Mouse (Mus musculus): ENCODE measurements at regions not wholly inside any gene's neighbourhood (a gene's known extent, or its start where the extent isn't known, plus 50 kb on each side); places are given as distances from the start of the nearest gene placed in this dataset.

DNA sequence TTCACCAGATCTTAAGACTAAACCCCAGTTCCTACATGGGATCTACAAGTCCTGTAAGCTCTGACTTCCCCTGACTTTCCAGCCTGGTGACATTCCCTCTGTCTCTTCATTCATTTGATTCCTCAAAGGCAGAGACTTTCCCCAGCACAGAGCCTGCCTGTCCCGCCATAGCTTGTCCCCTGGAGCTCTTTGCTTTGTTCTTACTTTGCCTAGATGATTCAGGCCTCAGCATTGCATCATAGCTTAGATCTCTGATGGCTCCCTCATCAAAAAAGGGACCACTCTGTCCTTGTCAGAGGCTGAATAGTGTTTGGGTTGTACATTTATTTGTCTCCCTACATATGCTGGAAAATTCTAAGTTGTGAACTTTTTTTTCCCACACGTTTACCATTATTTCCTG lies 57.6 kb upstream of the Exoc6 start:
- no peaks in the 10 kb centered on the region for H3K4me1 ChIP-seq (replicated peaks; ENCODE audit: control insufficient read depth, insufficient read depth, low read length)
- no peak overlapping the region for H3K4me3 ChIP-seq (ENCODE audit: low read depth, low read length)
- H3K9me3 ChIP-seq (ENCODE audit: control insufficient read depth, low read length) = no peaks in the 10 kb centered on the region
- H3K4me2 ChIP-seq (ENCODE audit: low read depth, low read length, severe bottlenecking) = no peak overlapping the region
- ATAC-seq (replicated peaks; ENCODE audit: low FRiP score) (no peak), DNase-seq (ENCODE audit: low spot score) (no peak)
- no peaks in the 10 kb centered on the region for H3K36me3 ChIP-seq (ENCODE audit: control insufficient read depth, insufficient read depth, low read length)
- no peak overlapping the region for H3K27ac ChIP-seq (ENCODE audit: low read depth, low read length)
- no peak overlapping the region for H3K9ac ChIP-seq (ENCODE audit: low read length)
- H3K27me3 ChIP-seq (ENCODE audit: control insufficient read depth, insufficient read depth, low read length) = no peaks in the 10 kb centered on the region
- 49% methylated on average over 2 of the region's 2 CpGs for WGBS

DNA sequence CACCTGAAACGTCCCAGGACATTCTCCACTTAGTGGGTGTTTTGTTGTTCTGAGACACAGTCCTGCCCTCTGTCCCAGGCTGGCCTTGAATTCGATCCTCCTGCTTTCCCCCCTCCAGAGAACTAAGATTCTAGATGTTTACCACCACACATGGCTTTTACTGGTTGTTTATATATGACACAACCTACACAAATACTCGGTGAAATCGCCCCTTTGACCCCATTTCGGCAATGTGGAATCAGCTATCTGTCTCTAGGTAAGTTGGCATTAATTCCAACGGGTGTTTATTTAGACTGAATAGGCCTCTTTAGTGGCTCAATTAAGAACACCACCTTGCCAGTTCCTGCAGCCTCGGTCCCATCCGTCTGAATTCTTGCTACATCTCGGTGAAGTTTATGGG lies 56.8 kb upstream of the Exoc6 start:
- no peak for DNase-seq (ENCODE audit: low spot score)
- ATAC-seq (replicated peaks; ENCODE audit: low FRiP score) = no peak
- Histone ChIP-seq H3K4me3 (ENCODE audit: low read depth, low read length) (no peak overlapping the region), H3K27me3 (ENCODE audit: control insufficient read depth, insufficient read depth, low read length) (no peaks in the 10 kb centered on the region), H3K4me1 (replicated peaks; ENCODE audit: control insufficient read depth, insufficient read depth, low read length) (no peaks in the 10 kb centered on the region), H3K9ac (ENCODE audit: low read length) (no peak overlapping the region), H3K27ac (ENCODE audit: low read depth, low read length) (no peak overlapping the region), H3K9me3 (ENCODE audit: control insufficient read depth, low read length) (no peaks in the 10 kb centered on the region), H3K36me3 (ENCODE audit: control insufficient read depth, insufficient read depth, low read length) (no peaks in the 10 kb centered on the region), H3K4me2 (ENCODE audit: low read depth, low read length, severe bottlenecking) (no peak overlapping the region)
- 80% methylated on average over 9 of the region's 9 CpGs for WGBS

GRCm38 (mm10) chr19:37493921-37494485 lies 56.2 kb upstream of the Exoc6 start:
- Histone ChIP-seq H3K9me3 (ENCODE audit: control insufficient read depth, low read length) (no peaks in the 10 kb centered on the region), H3K4me1 (replicated peaks; ENCODE audit: control insufficient read depth, insufficient read depth, low read length) (no peaks in the 10 kb centered on the region), H3K4me3 (ENCODE audit: low read depth, low read length) (no peak overlapping the region), H3K27me3 (ENCODE audit: control insufficient read depth, insufficient read depth, low read length) (no peaks in the 10 kb centered on the region), H3K36me3 (ENCODE audit: control insufficient read depth, insufficient read depth, low read length) (no peaks in the 10 kb centered on the region), H3K9ac (ENCODE audit: low read length) (no peak overlapping the region), H3K27ac (ENCODE audit: low read depth, low read length) (0 out of 2 replicates have a peak overlapping the region, but pooled peaks have one; percentile 12), H3K4me2 (ENCODE audit: low read depth, low read length, severe bottlenecking) (no peak overlapping the region)
- no peak for ATAC-seq (replicated peaks; ENCODE audit: low FRiP score)
- 66% methylated on average over 10 of the region's 10 CpGs for WGBS
- no peak for DNase-seq (ENCODE audit: low spot score)

DNA sequence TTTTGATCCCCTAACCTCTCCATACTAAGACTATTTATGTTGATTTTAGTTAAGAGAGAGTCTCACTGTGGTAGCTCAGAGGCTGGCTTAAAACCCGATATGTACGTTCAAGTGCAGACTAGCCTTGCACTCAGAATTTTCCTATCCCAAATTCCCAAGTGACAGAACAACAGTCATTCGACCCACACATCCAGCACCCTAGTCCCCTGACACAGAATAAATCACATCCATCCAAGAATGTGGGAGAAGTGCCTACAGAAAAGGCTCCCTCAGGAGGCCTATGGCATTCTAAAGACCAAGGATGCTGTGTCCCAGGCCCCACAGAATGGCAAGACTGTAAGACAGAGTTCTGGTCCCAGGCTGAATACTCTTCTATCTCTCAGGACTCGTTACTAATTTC lies 55.4 kb upstream of the Exoc6 start:
- 82% methylated on average over 4 of the region's 4 CpGs for WGBS
- no peak overlapping the region for H3K9ac ChIP-seq (ENCODE audit: low read length)
- no peaks in the 10 kb centered on the region for H3K9me3 ChIP-seq (ENCODE audit: control insufficient read depth, low read length)
- H3K4me3 ChIP-seq (ENCODE audit: low read depth, low read length) = no peak overlapping the region
- DNase-seq (ENCODE audit: low spot score) (no peak), ATAC-seq (replicated peaks; ENCODE audit: low FRiP score) (no peak)
- H3K27me3 ChIP-seq (ENCODE audit: control insufficient read depth, insufficient read depth, low read length) = no peaks in the 10 kb centered on the region
- H3K4me2 ChIP-seq (ENCODE audit: low read depth, low read length, severe bottlenecking) = no peak overlapping the region
- H3K27ac ChIP-seq (ENCODE audit: low read depth, low read length) = no peak overlapping the region
- no peaks in the 10 kb centered on the region for H3K4me1 ChIP-seq (replicated peaks; ENCODE audit: control insufficient read depth, insufficient read depth, low read length)
- no peaks in the 10 kb centered on the region for H3K36me3 ChIP-seq (ENCODE audit: control insufficient read depth, insufficient read depth, low read length)

DNA sequence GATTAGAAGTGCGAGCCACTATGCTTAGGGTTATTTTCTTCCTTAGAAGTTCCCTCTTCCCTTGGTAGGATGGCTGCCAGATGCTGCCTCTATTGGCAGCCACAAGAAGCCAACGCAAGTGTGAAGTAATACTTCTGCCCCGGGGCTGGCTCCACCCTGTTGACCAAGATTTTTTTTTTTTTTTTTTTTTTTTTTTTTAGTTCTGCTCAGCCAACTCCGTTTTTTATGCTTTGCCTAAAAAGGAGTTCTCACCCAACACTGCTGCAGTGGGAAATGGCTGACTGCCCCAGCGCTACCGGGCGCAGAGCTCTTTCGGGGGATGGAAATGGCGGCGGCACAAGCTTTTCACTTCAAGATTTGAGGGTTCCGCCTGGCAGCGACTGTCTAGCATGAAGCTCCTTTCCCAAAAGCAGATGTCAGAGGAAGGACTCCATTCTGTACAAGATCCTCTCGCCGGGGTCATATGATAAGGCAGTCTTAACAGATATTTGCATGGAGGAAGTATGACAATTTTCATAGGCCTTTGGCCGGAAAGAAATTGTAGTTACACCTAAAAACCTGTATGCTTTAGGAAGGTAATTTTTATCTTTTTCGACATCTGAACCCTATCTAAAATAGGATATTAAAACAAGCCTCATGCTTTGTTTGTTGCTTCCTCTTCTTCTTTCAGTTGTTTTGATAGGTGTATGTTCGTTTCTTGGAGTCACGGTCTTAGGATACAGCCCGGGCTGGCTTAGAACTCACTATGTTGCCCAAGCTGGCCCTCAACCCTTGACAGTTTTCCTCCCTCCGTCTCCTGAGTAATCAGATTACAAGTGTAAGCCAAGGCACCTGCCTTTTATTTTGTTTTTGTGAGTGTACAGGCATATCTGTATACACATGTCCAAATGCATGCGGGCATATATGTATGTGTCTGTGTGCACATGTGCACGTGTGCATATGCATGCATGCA lies 54.6 kb upstream of the Exoc6 start:
- no peak overlapping the region for H3K4me3 ChIP-seq (ENCODE audit: low read depth, low read length)
- H3K4me2 ChIP-seq (ENCODE audit: low read depth, low read length, severe bottlenecking) = no peak overlapping the region
- H3K4me1 ChIP-seq (replicated peaks; ENCODE audit: control insufficient read depth, insufficient read depth, low read length) = no peaks in the 10 kb centered on the region
- no peaks in the 10 kb centered on the region for H3K9me3 ChIP-seq (ENCODE audit: control insufficient read depth, low read length)
- H3K36me3 ChIP-seq (ENCODE audit: control insufficient read depth, insufficient read depth, low read length) = no peaks in the 10 kb centered on the region
- no peak for ATAC-seq (replicated peaks; ENCODE audit: low FRiP score)
- H3K27ac ChIP-seq (ENCODE audit: low read depth, low read length) = no peak overlapping the region
- DNase-seq (ENCODE audit: low spot score) = no peak
- no peaks in the 10 kb centered on the region for H3K27me3 ChIP-seq (ENCODE audit: control insufficient read depth, insufficient read depth, low read length)
- 88% methylated on average over 22 of the region's 22 CpGs for WGBS
- no peak overlapping the region for H3K9ac ChIP-seq (ENCODE audit: low read length)

GRCm38 (mm10) chr19:37496759-37497158 lies 53.5 kb upstream of the Exoc6 start:
- Histone ChIP-seq H3K27me3 (ENCODE audit: control insufficient read depth, insufficient read depth, low read length) (no peaks in the 10 kb centered on the region), H3K4me3 (ENCODE audit: low read depth, low read length) (no peak overlapping the region), H3K36me3 (ENCODE audit: control insufficient read depth, insufficient read depth, low read length) (no peaks in the 10 kb centered on the region), H3K9ac (ENCODE audit: low read length) (no peak overlapping the region), H3K9me3 (ENCODE audit: control insufficient read depth, low read length) (no peaks in the 10 kb centered on the region), H3K27ac (ENCODE audit: low read depth, low read length) (no peak overlapping the region), H3K4me1 (replicated peaks; ENCODE audit: control insufficient read depth, insufficient read depth, low read length) (no peaks in the 10 kb centered on the region), H3K4me2 (ENCODE audit: low read depth, low read length, severe bottlenecking) (no peak overlapping the region)
- WGBS = 86% methylated on average over 8 of the region's 8 CpGs
- DNase-seq (ENCODE audit: low spot score) (no peak), ATAC-seq (replicated peaks; ENCODE audit: low FRiP score) (no peak)

- H3K4me3 ChIP-seq (ENCODE audit: low read depth, low read length) = no peak overlapping the region
- no peak overlapping the region for H3K9ac ChIP-seq (ENCODE audit: low read length)
- ATAC-seq (replicated peaks; ENCODE audit: low FRiP score) = no peak
These were observed 53.1 kb upstream of the Exoc6 start for GRCm38 (mm10) chr19:37497161-37497560.

DNA sequence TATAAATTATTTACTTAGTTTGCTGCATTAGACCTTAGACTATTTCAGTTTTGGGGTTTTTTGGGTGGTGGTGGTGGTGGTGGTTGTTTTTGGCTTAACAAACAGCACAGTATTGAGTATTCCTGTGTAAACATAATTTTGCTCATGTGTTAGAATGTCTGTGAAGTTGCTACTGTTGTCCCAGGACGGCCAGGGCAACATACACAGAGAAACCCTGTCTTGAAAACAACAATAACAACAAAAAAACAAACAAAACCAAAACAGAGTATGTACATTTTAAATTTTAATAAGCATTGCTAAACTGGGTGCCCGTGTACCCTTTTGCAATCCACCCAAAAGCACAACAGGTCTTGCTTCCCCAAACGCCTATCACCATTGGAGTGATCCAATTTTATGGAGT lies 51.8 kb upstream of the Exoc6 start:
- Histone ChIP-seq H3K9ac (ENCODE audit: low read length) (no peak overlapping the region), H3K4me2 (ENCODE audit: low read depth, low read length, severe bottlenecking) (no peak overlapping the region), H3K36me3 (ENCODE audit: control insufficient read depth, insufficient read depth, low read length) (no peaks in the 10 kb centered on the region), H3K4me3 (ENCODE audit: low read depth, low read length) (no peak overlapping the region), H3K4me1 (replicated peaks; ENCODE audit: control insufficient read depth, insufficient read depth, low read length) (no peaks in the 10 kb centered on the region), H3K9me3 (ENCODE audit: control insufficient read depth, low read length) (no peaks in the 10 kb centered on the region), H3K27ac (ENCODE audit: low read depth, low read length) (no peak overlapping the region), H3K27me3 (ENCODE audit: control insufficient read depth, insufficient read depth, low read length) (no peaks in the 10 kb centered on the region)
- ATAC-seq (replicated peaks; ENCODE audit: low FRiP score) (no peak), DNase-seq (ENCODE audit: low spot score) (no peak)
- WGBS = 82% methylated on average over 3 of the region's 3 CpGs

More at GRCm38 (mm10) chr19:37497161-37497560, 53.1 kb upstream of the Exoc6 start:
- Histone ChIP-seq H3K4me1 (replicated peaks; ENCODE audit: control insufficient read depth, insufficient read depth, low read length) (no peaks in the 10 kb centered on the region), H3K27me3 (ENCODE audit: control insufficient read depth, insufficient read depth, low read length) (no peaks in the 10 kb centered on the region), H3K4me2 (ENCODE audit: low read depth, low read length, severe bottlenecking) (no peak overlapping the region), H3K36me3 (ENCODE audit: control insufficient read depth, insufficient read depth, low read length) (no peaks in the 10 kb centered on the region), H3K9me3 (ENCODE audit: control insufficient read depth, low read length) (no peaks in the 10 kb centered on the region), H3K27ac (ENCODE audit: low read depth, low read length) (no peak overlapping the region)
- 98% methylated on average over 8 of the region's 8 CpGs for WGBS
- no peak for DNase-seq (ENCODE audit: low spot score)

Measured in forebrain, embryonic 11.5 days (tissue).